Mouse (Mus musculus) lung, postnatal 0 days (tissue): ENCODE results near the gene Mapk8ip1. TPM values are rescaled to one million over a fixed set of nuclear protein-coding genes. Genes with fewer than 3 reads are reported as not detected.

Experiments used
- ATAC-seq: fragments of 200-750 bp; cut with Nextera tagmentation; 2 replicates; pipeline ENCODE4 v1.8.0; 2017; ENCODE audit warnings: moderate library complexity
- DNase-seq: peaks from one replicate; pipeline ENCODE4 v3.0.0-alpha.2; 2016; ENCODE audit warnings: low spot score
- H3K27ac ChIP-seq: fragments of 300-500 bp; sonication (generic); 2 replicates; pipeline ENCODE4 v1.5.1; 2014; ENCODE audit warnings: antibody characterized with exemption, mild to moderate bottlenecking, low read length, mixed read lengths
- H3K27me3 ChIP-seq: fragments of 300-500 bp; sonication (generic); replicated peaks from 2 replicates; pipeline ENCODE4 v1.6.1; 2014; ENCODE audit warnings: low read length, mixed read lengths; ENCODE audit not compliant: insufficient read depth
- H3K36me3 ChIP-seq: fragments of 300-500 bp; sonication (generic); 2 replicates; pipeline ENCODE4 v1.6.1; 2014; ENCODE audit warnings: low read length, mixed read lengths; ENCODE audit not compliant: insufficient read depth
- H3K4me1 ChIP-seq: fragments of 300-500 bp; sonication (generic); 2 replicates; pipeline ENCODE4 v1.6.1; 2014; ENCODE audit warnings: antibody characterized with exemption, low read depth, low read length, mixed read lengths; ENCODE audit not compliant: insufficient read depth
- H3K4me2 ChIP-seq: fragments of 300-500 bp; sonication (generic); replicated peaks from 2 replicates; pipeline ENCODE4 v1.6.1; 2014; ENCODE audit warnings: low read depth, mild to moderate bottlenecking, low read length, moderate library complexity, mixed read lengths
- H3K4me3 ChIP-seq: fragments of 300-500 bp; sonication (generic); 2 replicates; pipeline ENCODE4 v1.5.1; 2014; ENCODE audit warnings: low read depth, low read length
- H3K9ac ChIP-seq: fragments of 300-500 bp; sonication (generic); replicated peaks from 2 replicates; pipeline ENCODE4 v1.6.1; 2014; ENCODE audit warnings: low read depth, mild to moderate bottlenecking
- H3K9me3 ChIP-seq: fragments of 300-500 bp; sonication (generic); 2 replicates; pipeline ENCODE4 v1.6.1; 2016; ENCODE audit warnings: low read length, mixed read lengths
- CTCF ChIP-seq: IDR thresholded peaks from 2 replicates; pipeline ENCODE4 v1.5.1; 2016; ENCODE audit warnings: antibody characterized with exemption, mild to moderate bottlenecking
- EP300 ChIP-seq: IDR thresholded peaks from 2 replicates; pipeline ENCODE4 v1.6.1; 2016; ENCODE audit warnings: antibody characterized with exemption, mild to moderate bottlenecking, control low read depth
- WGBS: fragments of 180-500 bp; shearing (Covaris S2); extraction: QIAGEN DNeasy Blood & Tissue Kit; methylation state at CpG from one replicate; pipeline ENCODE4 v1.1.7; 2014; 5-methylcytosine and 5-hydroxymethylcytosine counted together
- polyA plus RNA-seq: library from polyadenylated mRNA; unstranded; fragments of >200 nt; fragmentation: Nextera tagmentation; extraction: Ambion mirVana; gene quantifications from 2 replicates; pipeline ENCODE4 v1.2.1, GENCODE M21; 2015

Gene Mapk8ip1
- polyA plus RNA-seq, result 7.8 and 9.7 TPM in 2 replicates

- H3K4me3 ChIP-seq, result peak within 1 kb of the TSS; percentile 46
- no peaks in the 10 kb centered on the region for H3K9me3 ChIP-seq
- no peaks in the 10 kb centered on the region; the same call in 1 of the 2 replicates for H3K4me1 ChIP-seq
- no peak within 1 kb of the TSS for H3K27ac ChIP-seq
- peak within 1 kb of the TSS; percentile 20; the same call in 1 of the 2 replicates for H3K9ac ChIP-seq
- DNase-seq (peak; percentile 28), ATAC-seq (peak; percentile 76)
- H3K36me3 ChIP-seq, result peaks cover 21% of the 10 kb centered on the region
- H3K27me3 ChIP-seq, result peaks cover 7% of the 10 kb centered on the region; the same call in 1 of the 2 replicates
- TF ChIP-seq EP300 (no peak), CTCF (no peak)
- H3K4me2 ChIP-seq, result peak within 1 kb of the TSS; percentile 85
- WGBS, result 4% methylated on average over 21 of the region's 59 CpGs
Measured at GRCm38 (mm10) chr2:92401091-92401561, at the start of gene Mapk8ip1. Mapk8ip1 (minus strand) TSS chr2:92401263.

GRCm38 (mm10) chr2:92447121-92447740, 46.2 kb upstream of the Mapk8ip1 start:
- Histone ChIP-seq H3K4me1 (0 out of 2 replicates have a peak, but pooled peaks cover 4% of the 10 kb centered on the region), H3K4me3 (no peak overlapping the region), H3K9me3 (no peaks in the 10 kb centered on the region), H3K27ac (no peak overlapping the region), H3K4me2 (no peak overlapping the region), H3K9ac (no peak overlapping the region), H3K36me3 (no peaks in the 10 kb centered on the region), H3K27me3 (no peaks in the 10 kb centered on the region)
- WGBS, result 60% methylated on average over 7 of the region's 7 CpGs
- ATAC-seq, result no peak
- no peak for TF ChIP-seq EP300
- TF ChIP-seq CTCF, result peak; percentile 24; the same call in 1 of the 2 replicates
- DNase-seq, result no peak

- Histone ChIP-seq H3K27ac (no peak overlapping the region), H3K4me3 (no peak overlapping the region), H3K27me3 (no peaks in the 10 kb centered on the region), H3K4me1 (0 out of 2 replicates have a peak, but pooled peaks cover 4% of the 10 kb centered on the region), H3K36me3 (no peaks in the 10 kb centered on the region), H3K9me3 (no peaks in the 10 kb centered on the region), H3K4me2 (no peak overlapping the region), H3K9ac (no peak overlapping the region)
- 48% methylated on average over 8 of the region's 8 CpGs for WGBS
- ATAC-seq (peak; percentile 64), DNase-seq (peak; percentile 65)
- TF ChIP-seq CTCF, result no peak
- no peak for TF ChIP-seq EP300
Measured at GRCm38 (mm10) chr2:92446656-92447055, 45.6 kb upstream of the Mapk8ip1 start.

GRCm38 (mm10) chr2:92445890-92446289, 44.8 kb upstream of the Mapk8ip1 start:
- H3K4me3 ChIP-seq, result no peak overlapping the region
- H3K9ac ChIP-seq, result no peak overlapping the region
- 44% methylated on average over 9 of the region's 9 CpGs for WGBS
- H3K4me1 ChIP-seq, result 0 out of 2 replicates have a peak, but pooled peaks cover 4% of the 10 kb centered on the region
- H3K27ac ChIP-seq, result no peak overlapping the region
- H3K9me3 ChIP-seq, result no peaks in the 10 kb centered on the region
- ATAC-seq, result no peak
- no peaks in the 10 kb centered on the region for H3K36me3 ChIP-seq
- no peak for DNase-seq
- H3K27me3 ChIP-seq, result no peaks in the 10 kb centered on the region
- TF ChIP-seq CTCF (no peak), EP300 (no peak)
- no peak overlapping the region for H3K4me2 ChIP-seq

GRCm38 (mm10) chr2:92444376-92444775, 43.3 kb upstream of the Mapk8ip1 start:
- H3K27me3 ChIP-seq, result no peaks in the 10 kb centered on the region
- no peak overlapping the region for H3K27ac ChIP-seq
- no peak for TF ChIP-seq CTCF
- no peak for TF ChIP-seq EP300
- no peak overlapping the region for H3K9ac ChIP-seq
- WGBS, result 19% methylated on average over 4 of the region's 4 CpGs
- ATAC-seq (no peak), DNase-seq (no peak)
- no peaks in the 10 kb centered on the region for H3K36me3 ChIP-seq
- H3K9me3 ChIP-seq, result no peaks in the 10 kb centered on the region
- 0 out of 2 replicates have a peak, but pooled peaks cover 4% of the 10 kb centered on the region for H3K4me1 ChIP-seq
- H3K4me3 ChIP-seq, result no peak overlapping the region
- H3K4me2 ChIP-seq, result no peak overlapping the region

GRCm38 (mm10) chr2:92443313-92443712, 42.2 kb upstream of the Mapk8ip1 start:
- TF ChIP-seq CTCF, result no peak
- no peak for TF ChIP-seq EP300
- ATAC-seq (no peak), DNase-seq (no peak)
- Histone ChIP-seq H3K4me1 (0 out of 2 replicates have a peak, but pooled peaks cover 4% of the 10 kb centered on the region), H3K27me3 (no peaks in the 10 kb centered on the region), H3K9me3 (no peaks in the 10 kb centered on the region), H3K4me3 (no peak overlapping the region), H3K4me2 (no peak overlapping the region), H3K27ac (no peak overlapping the region), H3K36me3 (no peaks in the 10 kb centered on the region), H3K9ac (no peak overlapping the region)
- 65% methylated on average over 4 of the region's 4 CpGs for WGBS
